Mouse (Mus musculus) left cerebral cortex, adult 9 months (tissue): ENCODE measurements around the gene Hnf1a.
"Not testable (repeated sequence)": the region's sequence is repeated elsewhere in the genome, so short reads cannot be mapped to it uniquely, and the experiment has no call there.

ENCODE experiments used
- DNase-seq, 2 experiments: peaks; one replicate each; pipeline ENCODE4 v3.0.0; 2022; ENCODE audit warnings: low spot score in 2 of 2

Gene Hnf1a

DNA sequence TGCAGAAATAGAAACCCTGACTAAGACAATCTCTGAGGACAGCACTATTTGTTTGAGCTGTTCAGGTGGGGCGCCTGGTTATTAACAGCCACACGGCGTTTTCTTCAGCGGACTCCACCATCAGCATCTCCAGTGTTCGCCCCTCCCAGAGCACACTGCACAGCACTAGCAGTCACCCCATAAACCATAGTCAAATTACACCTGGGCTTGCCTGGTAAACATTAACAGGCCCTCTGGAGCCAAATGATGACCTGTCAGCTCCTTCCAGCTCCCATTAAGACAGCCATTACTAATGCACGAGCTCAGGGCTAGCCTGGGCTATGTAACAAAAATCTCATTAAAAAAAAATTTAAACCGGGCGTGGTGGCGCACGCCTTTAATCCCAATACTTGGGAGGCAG is 25.8 kb downstream of the Hnf1a start:
- no peak for DNase-seq

DNA sequence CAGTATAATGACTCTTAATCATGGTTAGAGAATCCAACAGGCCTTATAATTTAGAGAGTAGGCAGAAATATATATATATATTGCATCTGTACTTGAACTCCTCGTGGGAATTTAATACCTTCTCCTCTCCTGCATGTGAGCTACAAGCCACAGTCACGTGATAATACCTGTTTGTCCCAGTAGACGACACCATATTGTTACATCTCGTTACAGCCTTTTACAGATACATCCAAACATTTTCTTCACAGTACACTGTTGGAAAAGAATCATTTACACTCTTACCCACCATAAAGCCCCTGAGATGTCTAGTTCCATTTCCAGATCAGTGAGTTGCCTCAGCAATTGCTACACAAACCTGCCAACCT is 28.1 kb downstream of the Hnf1a start:
- no peak for DNase-seq

DNA sequence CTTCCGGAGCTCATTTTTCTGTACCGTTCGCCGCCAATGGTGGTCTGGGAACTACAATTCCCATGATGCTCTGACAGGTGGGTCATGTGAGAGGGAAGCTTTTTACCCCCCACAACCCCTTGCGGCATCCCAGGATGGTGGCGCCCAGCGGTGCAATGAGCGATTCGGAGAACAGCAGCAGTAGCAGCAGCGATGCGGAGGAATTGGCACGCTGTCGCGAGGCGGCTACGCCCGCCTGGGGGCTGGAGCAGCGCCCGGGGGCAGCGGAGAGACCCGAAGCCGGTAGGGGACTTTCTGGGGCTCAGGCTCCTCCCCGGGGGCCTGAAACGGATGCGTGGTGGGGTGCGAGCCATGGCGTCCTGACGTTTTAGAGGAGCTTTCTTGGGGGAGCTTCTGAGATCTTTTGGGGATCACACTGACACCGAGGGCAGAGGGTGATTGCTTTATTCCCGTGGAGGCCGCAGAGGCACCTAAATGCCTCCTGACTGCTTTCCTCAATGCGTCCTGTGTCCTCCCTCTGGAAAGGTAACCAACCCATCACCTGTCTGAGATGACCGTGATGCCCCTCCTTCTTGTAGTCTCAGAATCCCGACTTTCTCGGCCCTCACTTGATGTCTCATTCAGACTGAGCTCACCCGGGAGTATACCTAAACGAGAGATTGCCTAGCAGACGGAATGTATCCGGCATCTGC is 28.7 kb downstream of the Hnf1a start, which contains the start of gene 2210016L21Rik:
2210016L21Rik (plus strand) TSS at position 85 of the 692 bp plus-strand sequence.
- peak; percentile 67 to 86 for DNase-seq

DNA sequence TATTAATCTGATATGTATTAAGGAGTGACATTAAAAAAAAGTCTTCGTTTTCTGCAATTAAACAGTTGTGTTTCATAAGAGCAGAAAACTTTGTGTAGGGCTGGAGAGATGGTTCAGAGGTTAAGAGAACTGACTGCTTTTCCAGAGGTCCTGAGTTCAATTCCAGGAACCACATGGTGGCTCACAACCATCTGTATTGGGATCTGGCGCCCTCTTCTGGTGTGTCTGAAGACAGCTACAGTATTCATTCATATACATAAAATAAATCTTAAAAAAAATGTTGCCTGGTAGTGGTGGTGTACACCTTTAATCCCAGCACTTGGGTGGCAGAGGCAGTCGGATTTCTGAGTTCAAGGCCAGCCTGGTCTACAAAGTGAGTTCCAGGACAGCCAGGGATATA is 29.8 kb downstream of the Hnf1a start:
- DNase-seq = not testable (repeated sequence)

DNA sequence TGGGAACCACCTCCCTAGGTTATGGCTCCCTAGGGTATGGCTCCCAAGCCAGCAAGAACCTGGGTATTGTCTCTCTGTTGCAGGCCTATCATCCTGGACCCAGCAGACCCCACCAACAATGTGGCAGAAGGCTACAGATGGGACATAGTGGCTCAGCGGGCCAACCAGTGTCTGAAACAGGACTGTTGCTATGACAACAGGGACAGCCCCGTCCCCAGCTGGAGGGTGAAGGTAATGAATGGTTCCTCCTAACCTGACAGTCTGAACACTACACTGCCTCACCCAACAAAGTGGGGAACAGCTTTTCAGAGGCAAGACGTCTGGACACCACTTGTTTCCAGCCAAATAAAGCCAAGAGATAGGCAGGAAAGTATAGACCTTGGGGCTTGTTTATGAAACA is 35.1 kb downstream of the Hnf1a start:
- no peak for DNase-seq

DNA sequence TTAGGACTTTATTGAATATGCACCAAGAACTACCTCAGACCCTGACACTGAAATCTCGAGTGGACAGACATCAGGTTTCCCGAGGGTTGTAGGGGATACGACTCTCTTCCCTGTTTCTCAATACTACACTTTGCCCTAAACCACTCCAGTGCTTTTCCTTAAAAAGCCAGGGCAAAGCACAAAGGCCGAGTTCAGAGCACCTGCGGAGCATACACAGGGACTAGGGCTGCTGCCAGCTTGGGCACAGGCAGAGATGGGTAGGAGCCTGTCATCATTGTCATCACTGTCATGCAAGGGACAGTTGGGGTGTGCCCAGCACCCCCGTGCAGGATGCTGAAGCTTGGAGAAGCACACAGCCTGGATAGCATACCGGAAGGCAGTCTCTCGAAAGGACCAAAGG is 37.7 kb downstream of the Hnf1a start:
- DNase-seq = no peak

DNA sequence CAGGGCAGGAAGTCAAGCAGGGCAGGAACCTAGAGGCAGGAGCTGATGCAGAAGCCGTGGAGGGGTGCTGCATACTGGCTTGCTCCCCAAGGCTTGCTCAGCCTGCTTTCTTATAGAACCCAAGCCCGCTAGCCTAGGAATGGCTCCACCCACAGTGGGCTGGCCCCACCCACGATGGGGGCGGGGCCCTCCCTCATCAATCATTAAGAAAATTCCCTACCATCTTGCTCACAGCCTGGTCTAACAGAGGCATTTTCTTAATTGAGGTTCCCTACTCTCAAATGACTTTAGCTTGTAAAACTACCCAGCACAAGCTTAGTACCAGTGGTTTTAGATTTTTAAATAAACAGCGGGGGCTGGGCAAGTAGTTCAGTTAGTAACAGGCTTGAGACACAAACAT is 39.3 kb downstream of the Hnf1a start:
- no peak for DNase-seq

DNA sequence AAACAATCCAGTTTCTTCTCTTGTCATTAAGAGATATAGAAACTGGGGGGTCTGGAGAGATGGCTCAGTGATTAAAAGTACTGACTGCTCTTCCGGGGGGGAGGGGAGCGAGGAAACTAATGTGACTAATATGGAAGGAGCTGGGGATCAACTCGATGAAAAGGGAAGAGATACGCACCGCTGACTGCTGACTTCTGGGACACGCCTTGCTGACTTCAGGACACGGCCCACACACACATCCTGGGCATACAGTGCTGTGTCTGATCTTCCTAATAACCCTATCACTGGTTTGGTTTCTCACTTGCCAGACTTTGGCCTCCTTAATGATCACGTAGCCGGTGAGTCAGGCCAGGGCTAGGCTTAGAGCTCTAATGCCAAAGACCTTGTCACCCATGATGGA is 44.1 kb downstream of the Hnf1a start:
- no peak for DNase-seq

DNA sequence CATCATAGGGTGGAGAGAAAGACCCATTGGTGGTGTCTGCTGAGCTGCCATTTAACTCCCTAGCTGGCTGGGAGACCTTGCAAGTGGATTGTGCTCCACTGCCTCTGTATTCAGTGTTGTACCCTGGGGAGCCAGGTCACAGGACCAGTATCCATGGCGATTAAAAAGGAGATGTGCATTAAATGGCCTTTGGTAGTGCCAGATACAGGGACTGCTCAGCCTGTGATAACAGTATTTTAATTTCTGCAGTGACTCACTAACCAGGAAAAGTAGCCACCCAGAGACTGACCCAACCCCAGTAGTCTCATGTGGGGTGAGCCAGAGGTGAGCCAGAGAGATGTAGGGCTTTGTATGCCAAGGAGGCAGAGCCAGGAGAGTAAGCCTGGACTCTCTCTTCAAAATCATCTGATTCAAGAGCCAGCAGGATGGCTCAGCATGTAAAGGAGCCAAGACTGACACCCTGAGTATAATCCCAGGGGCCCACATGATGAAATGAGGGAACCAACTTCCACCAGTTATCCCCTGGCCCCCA is 44.7 kb downstream of the Hnf1a start:
- DNase-seq = no peak

DNA sequence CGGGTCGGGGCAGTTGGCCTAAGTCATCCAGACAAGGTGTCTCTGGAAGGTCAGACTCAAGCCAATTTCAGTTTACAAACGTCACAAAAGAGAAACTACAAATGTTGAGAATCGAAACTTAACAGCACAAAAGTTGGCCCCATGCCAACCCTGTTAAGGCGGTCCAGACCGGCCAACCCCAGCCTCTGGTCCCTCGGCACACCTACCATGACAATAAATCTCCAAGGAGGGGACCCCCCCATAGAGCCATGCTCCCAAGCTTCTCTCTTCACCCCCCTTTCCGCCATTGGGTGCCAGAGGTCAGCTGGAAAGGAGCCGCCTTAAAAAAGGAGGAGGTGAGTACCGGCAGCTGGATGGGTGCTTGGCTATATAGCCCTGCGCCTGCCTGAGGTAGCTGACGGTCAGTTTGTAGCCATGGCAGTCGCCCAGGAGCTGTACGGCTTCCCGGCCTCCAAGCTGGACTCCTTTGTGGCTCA is 47.9 kb downstream of the Hnf1a start, which contains the start of gene Oasl1:
Oasl1 (plus strand) TSS at position 243 of the 476 bp plus-strand sequence.
- no peak for DNase-seq

DNA sequence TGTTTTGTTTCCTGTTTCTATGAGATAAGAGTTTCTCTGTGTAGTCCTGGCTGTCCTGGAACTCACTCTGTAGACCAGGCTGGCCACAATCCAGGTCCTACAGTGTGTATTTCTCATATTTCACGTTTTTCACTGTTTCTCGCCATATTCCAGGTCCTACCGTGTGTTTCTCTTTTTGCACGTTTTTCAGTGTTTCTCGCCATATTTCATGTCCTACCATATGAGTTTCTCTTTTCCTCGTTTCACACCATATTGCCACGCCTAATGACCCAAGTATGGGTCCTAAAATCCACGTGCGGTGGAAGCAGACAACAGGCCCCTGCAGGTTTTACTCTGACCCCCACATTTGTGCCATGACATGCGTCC is 48.5 kb downstream of the Hnf1a start:
- no peak for DNase-seq

DNA sequence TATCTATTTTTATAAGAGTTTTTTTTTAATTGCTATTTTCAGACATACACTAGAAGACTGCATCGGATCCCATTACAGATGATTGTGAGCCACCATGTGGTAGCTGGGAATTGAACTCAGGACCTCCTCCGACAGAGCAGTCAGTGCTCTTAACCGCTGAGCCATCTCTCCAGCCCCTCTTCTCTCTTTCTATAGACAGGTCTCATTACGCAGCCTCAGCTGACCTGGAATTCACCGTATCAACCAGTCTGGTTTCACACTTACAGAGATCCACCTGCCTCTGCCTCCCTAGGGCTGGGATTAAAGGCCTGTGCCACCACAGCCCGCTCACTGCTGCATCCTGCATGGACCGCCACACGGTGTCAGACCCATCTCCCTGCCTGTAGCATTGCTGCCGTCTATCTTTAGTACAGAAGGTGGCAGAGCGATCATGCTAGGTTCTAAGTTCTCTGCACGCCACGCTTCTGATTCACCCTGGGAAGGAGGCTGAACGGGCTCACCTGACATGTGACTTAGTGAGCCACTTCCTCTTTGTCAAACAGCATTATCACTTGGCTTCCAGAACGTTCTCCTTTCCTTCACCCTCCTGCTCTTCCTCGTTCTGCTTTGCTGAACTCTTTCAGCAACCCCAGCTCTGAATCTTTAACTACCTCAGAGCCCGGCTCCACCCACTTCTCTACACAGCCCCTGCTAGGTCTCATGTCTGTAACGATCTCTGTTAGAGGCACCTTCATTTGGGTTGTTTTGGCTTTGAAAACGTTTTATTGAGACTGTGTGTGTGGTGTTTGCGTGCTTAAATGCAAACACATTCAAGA is 49.1 kb downstream of the Hnf1a start:
- DNase-seq = no peak

DNA sequence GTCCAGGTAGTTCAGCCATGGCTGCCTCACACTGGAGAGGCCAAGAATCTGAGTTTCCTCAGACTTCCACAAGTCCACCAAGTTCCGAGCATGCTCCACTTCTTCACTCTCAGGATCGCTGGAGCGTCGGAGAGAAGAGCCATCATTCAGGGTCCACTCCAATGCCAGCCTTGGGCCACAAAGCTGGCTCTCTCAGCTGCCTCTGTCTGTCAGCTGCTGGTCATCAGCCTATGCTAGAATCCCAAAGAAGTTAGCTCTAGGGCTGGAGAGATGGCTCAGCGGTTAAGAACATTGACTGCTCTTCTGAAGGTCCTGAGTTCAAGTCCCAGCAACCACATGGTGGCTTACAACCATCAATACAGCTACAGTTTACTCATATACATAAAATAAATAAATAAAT is 53.5 kb downstream of the Hnf1a start:
- not testable (repeated sequence) for DNase-seq

DNA sequence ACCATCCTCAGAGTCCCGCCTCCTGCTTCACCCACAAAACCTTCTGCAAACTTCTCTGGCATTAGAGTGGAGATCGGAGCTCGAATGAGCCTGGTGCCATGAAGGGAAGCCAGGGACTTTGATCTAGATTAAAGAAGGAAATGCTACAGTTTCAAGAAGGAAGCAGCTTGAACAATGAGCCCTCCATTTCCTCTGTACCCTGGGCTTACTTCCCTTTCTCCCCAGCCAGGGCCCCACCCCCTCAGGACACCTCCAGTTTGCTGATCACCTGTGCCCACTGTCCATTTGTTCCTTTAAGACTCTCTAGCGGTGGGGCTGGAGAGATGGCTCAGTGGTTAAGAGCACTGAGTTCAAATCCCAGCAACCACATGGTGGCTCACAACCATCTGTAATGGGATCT is 54.1 kb downstream of the Hnf1a start:
- no peak for DNase-seq

DNA sequence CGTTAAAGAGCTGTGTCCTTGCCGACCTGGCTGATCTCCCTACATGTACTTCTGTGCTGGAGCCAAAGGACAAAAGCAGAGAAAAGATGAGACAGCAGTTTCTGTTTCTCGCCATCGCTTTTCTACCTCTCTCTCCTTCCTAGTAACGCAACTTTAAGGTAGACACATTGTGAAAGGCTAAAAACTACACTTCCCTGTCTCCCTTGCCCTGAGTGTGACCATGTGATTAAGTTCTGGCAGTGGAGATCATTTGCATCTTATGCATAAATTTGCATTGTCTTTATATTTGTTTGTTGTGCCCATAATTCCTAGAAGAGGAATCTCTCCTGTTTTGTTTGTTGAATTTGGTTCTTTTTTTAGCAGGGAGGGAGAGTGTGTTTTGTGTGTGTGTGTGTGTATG is 55.0 kb downstream of the Hnf1a start:
- no peak for DNase-seq

DNA sequence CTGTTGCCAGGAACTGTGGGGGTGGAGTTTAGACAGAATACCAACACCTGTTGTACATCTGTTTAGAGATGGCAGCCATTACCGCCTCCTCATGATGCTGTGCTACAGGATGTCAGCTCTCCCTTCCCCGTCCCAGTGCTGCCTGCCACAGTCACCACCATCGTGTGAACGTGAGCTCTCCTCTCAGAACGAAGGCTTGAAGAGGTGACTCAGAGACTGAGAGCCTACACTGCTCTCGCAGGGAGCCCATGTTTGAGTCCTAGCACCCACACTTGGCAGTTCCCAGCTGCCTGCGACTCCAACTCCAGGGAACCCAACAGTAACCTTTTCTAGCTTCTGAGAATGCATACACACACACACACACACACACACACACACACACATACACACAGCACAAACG is 56.0 kb downstream of the Hnf1a start:
- DNase-seq = peak; percentile 44 to 52

DNA sequence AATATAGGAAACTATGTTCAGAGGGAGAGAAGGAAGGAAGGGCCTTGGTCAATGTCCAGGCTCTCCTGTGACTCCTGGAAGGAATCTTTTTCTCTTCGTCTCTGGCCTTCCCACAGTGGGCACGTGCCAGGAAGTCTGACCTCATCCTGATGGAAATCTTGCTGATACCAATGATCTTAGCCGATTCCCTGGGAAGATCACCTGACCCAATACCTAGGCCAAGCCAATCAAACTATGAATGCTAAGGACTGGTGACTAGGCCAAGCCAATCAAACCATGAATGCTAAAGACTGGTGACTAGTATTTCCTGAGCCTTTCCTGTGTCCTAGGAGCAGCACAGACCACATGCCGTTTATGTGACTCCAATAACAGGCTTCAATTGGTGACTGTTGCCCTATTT is 57.2 kb downstream of the Hnf1a start:
- DNase-seq = no peak

DNA sequence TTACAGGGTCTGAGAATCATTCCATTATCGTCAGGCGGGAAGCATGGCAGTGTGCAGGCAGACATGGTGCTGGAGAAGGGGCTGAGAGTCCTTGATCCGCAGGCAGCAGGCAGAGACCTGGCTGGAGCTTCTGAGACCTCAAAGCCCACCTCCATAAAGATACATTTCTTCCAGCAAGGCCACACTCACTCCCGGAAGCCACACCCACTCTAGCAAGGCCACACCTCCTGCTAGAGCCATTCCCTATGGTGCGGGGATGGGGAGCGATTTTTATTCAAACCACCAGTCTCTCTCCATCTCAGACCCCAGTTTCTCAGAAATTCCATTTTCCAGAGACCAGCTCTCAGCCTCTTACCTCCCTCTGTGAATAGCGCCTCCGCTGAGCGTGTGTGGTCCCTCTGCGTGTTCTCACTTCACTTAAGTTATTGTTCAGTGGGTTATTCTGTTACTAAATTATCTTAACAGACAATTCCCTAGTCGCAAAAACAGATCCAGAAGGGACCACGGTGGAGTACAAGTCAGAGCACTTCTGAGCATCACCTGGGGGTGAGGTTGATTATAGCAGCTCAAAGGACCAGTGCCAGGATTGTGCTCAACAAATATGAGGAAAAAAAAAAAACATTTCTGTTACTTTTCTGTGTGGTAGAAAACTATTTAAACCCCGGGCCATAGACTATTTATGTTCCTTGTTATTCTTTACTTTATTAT is 62.1 kb downstream of the Hnf1a start:
- no peak for DNase-seq

DNA sequence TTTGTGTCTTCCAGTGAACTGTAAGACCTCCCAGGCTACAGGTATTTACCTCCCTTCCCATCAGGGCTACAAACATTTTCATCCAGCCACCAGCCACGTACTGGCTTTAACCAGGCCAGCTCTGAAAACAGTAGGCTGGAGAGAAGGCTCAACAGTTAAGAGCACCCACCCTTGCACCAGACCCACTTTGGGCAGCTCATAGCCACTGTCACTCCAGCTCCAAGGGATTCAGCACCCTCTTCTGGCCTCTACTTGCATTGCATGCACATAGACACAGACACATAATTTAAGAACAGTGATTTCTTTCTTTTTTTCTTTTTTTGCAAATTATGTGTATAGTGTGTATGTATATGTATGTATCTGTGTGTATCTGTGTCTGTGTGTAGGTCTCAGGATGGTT is 68.5 kb downstream of the Hnf1a start:
- peak in 1 of 2 experiments; percentile 31 for DNase-seq
